In genomic region chr2:144676546-144677228, GRCm38 (mm10) we compare ENCODE assay signal across 8 mouse cellular contexts.
DNase-seq lines count a peak whose midpoint lies in the region; ATAC-seq lines count a peak whose summit lies in the region.

No protein-coding gene starts in this region.

- H3K4me3 ChIP-seq in embryonic facial prominence, embryonic 14.5 days (ENCODE audit: low read depth, low read length): no peak overlapping the region
- no peak overlapping the region for H3K4me3 ChIP-seq in hindbrain, embryonic 14.5 days (replicated peaks; ENCODE audit: low read length)
- no peak overlapping the region for H3K4me3 ChIP-seq in midbrain, embryonic 12.5 days

- H3K4me1 ChIP-seq in embryonic facial prominence, embryonic 14.5 days (ENCODE audit: control insufficient read depth, insufficient read depth, low read length): peaks cover 34% of the 10 kb centered on the region
- peaks cover 17% of the 10 kb centered on the region; the same call in 1 of the 2 replicates for H3K4me1 ChIP-seq in hindbrain, embryonic 14.5 days (replicated peaks; ENCODE audit: control insufficient read depth, insufficient read depth, low read length)
- peaks cover 22% of the 10 kb centered on the region for H3K4me1 ChIP-seq in midbrain, embryonic 12.5 days

- H3K9me3 ChIP-seq in embryonic facial prominence, embryonic 14.5 days (ENCODE audit: control insufficient read depth, low read length): no peaks in the 10 kb centered on the region
- 0 out of 2 replicates have a peak, but pooled peaks cover 2% of the 10 kb centered on the region for H3K9me3 ChIP-seq in hindbrain, embryonic 14.5 days (ENCODE audit: control insufficient read depth, low read length)
- H3K9me3 ChIP-seq in midbrain, embryonic 12.5 days: 0 out of 2 replicates have a peak, but pooled peaks cover 1% of the 10 kb centered on the region

- intact Hi-C loops in heart, postnatal 25 days (cut with DNase I): no loop called here

- no peaks in the 10 kb centered on the region for H3K36me3 ChIP-seq in embryonic facial prominence, embryonic 14.5 days (ENCODE audit: control insufficient read depth, insufficient read depth, low read length)
- H3K36me3 ChIP-seq in hindbrain, embryonic 14.5 days (replicated peaks; ENCODE audit: control insufficient read depth, insufficient read depth): no peaks in the 10 kb centered on the region
- no peaks in the 10 kb centered on the region for H3K36me3 ChIP-seq in midbrain, embryonic 12.5 days

- DNase-seq in heart, adult 11 months: peak; percentile 90
- DNase-seq in heart, postnatal 25 days (ENCODE audit: low spot score): no peak
- DNase-seq in embryonic facial prominence, embryonic 14.5 days (ENCODE audit: low spot score): peak; percentile 54
- DNase-seq in hindbrain, embryonic 14.5 days (ENCODE audit: low spot score): no peak
- no peak for DNase-seq in cerebellum, adult 8-10 months
- no peak for DNase-seq in layer of hippocampus, postnatal 14 days (ENCODE audit: low spot score in 2 of 2)
- no peak for DNase-seq in cerebellum, adult 11-12 months

- H3K9ac ChIP-seq in embryonic facial prominence, embryonic 14.5 days (ENCODE audit: low read depth, low read length): no peak overlapping the region
- no peak overlapping the region for H3K9ac ChIP-seq in hindbrain, embryonic 14.5 days
- no peak overlapping the region for H3K9ac ChIP-seq in midbrain, embryonic 12.5 days (replicated peaks)

- no peak overlapping the region for H3K27ac ChIP-seq in embryonic facial prominence, embryonic 14.5 days (replicated peaks; ENCODE audit: low read depth, low read length)
- 0 out of 2 replicates have a peak overlapping the region, but pooled peaks have one; percentile 55 for H3K27ac ChIP-seq in hindbrain, embryonic 14.5 days
- H3K27ac ChIP-seq in midbrain, embryonic 12.5 days (replicated peaks): peak overlapping the region; percentile 49; the same call in 1 of the 2 replicates

- H3K4me2 ChIP-seq in embryonic facial prominence, embryonic 14.5 days (ENCODE audit: low read depth, low read length): peak overlapping the region; percentile 33; the same call in 1 of the 2 replicates
- H3K4me2 ChIP-seq in hindbrain, embryonic 14.5 days (replicated peaks): no peak overlapping the region
- no peak overlapping the region for H3K4me2 ChIP-seq in midbrain, embryonic 12.5 days (replicated peaks)

- WGBS in embryonic facial prominence, embryonic 14.5 days: 26% methylated on average over 13 of the region's 13 CpGs
- WGBS in hindbrain, embryonic 14.5 days: 72% methylated on average over 13 of the region's 13 CpGs
- WGBS in midbrain, embryonic 12.5 days: 73% methylated on average over 13 of the region's 13 CpGs

- ATAC-seq in embryonic facial prominence, embryonic 14.5 days (ENCODE audit: low read depth): peak; percentile 20; the same call in 1 of the 2 replicates
- ATAC-seq in hindbrain, embryonic 14.5 days (ENCODE audit: low FRiP score): 0 out of 2 replicates have a peak, but pooled peaks have one; percentile 24
- no peak for ATAC-seq in midbrain, embryonic 12.5 days (ENCODE audit: low FRiP score, low read depth)

- H3K27me3 ChIP-seq in embryonic facial prominence, embryonic 14.5 days (replicated peaks; ENCODE audit: control insufficient read depth, insufficient read depth, low read length): no peaks in the 10 kb centered on the region
- no peaks in the 10 kb centered on the region for H3K27me3 ChIP-seq in hindbrain, embryonic 14.5 days (ENCODE audit: control insufficient read depth, insufficient read depth, low read length)
- no peaks in the 10 kb centered on the region for H3K27me3 ChIP-seq in midbrain, embryonic 12.5 days

Comparison
In these comparisons a context has a peak if more than half of its experiments do, and no peak if none do; other contexts are left out.
1. DNase-seq: peak in heart, adult 11 months (single experiment) and embryonic facial prominence, embryonic 14.5 days (single experiment); none in heart, postnatal 25 days (single experiment), hindbrain, embryonic 14.5 days (single experiment), cerebellum, adult 8-10 months (single experiment), layer of hippocampus, postnatal 14 days (0 of 2) and cerebellum, adult 11-12 months (single experiment).